Mouse (Mus musculus) embryo, embryonic 11.5 days (tissue): ENCODE results near the gene Plekhg5.
"Not testable (repeated sequence)": the region's sequence is repeated elsewhere in the genome, so short reads cannot be mapped to it uniquely, and the experiment has no call there.

Experiments
- DNase-seq: peaks from one replicate; pipeline ENCODE4 v3.0.0-alpha.2; 2012; ENCODE audit warnings: low read depth, low spot score

The Plekhg5 gene

GRCm38 (mm10) chr4:152072121-152072601, at the start of gene Plekhg5:
Plekhg5 (plus strand) TSS chr4:152072498.
- DNase-seq: no peak

- DNase-seq: no peak
Measured at GRCm38 (mm10) chr4:152022506-152022905, 49.8 kb upstream of the Plekhg5 start.

GRCm38 (mm10) chr4:152024525-152024924, 47.8 kb upstream of the Plekhg5 start:
- DNase-seq: no peak

GRCm38 (mm10) chr4:152026751-152027508, 45.4 kb upstream of the Plekhg5 start:
- no peak for DNase-seq

- peak; percentile 93 for DNase-seq
Measured at GRCm38 (mm10) chr4:152027524-152027923, 44.8 kb upstream of the Plekhg5 start, which contains the start of gene Zbtb48. Zbtb48 (minus strand) TSS chr4:152027671.

- no peak for DNase-seq
Measured at GRCm38 (mm10) chr4:152028456-152028855, 43.8 kb upstream of the Plekhg5 start.

GRCm38 (mm10) chr4:152029087-152029486, 43.2 kb upstream of the Plekhg5 start:
- DNase-seq: no peak

GRCm38 (mm10) chr4:152029997-152030396, 42.3 kb upstream of the Plekhg5 start:
- no peak for DNase-seq

- DNase-seq: no peak
Measured at GRCm38 (mm10) chr4:152032922-152033321, 39.4 kb upstream of the Plekhg5 start.

- DNase-seq: not testable (repeated sequence)
Measured at GRCm38 (mm10) chr4:152036464-152036863, 35.8 kb upstream of the Plekhg5 start.

GRCm38 (mm10) chr4:152038225-152038984, 33.9 kb upstream of the Plekhg5 start, which contains the start of gene Tas1r1:
Tas1r1 (minus strand) TSS chr4:152038568.
- no peak for DNase-seq

- DNase-seq: peak; percentile 87
Measured at GRCm38 (mm10) chr4:152038985-152039830, 33.1 kb upstream of the Plekhg5 start, which contains the start of gene Nol9. Nol9 (plus strand) TSS chr4:152039321.

- DNase-seq: no peak
Measured at GRCm38 (mm10) chr4:152039831-152040310, 32.4 kb upstream of the Plekhg5 start.

GRCm38 (mm10) chr4:152041924-152042641, 30.2 kb upstream of the Plekhg5 start:
- no peak for DNase-seq

- DNase-seq: no peak
Measured at GRCm38 (mm10) chr4:152043171-152043570, 29.1 kb upstream of the Plekhg5 start.

- no peak for DNase-seq
Measured at GRCm38 (mm10) chr4:152044609-152045008, 27.7 kb upstream of the Plekhg5 start.

GRCm38 (mm10) chr4:152062390-152063110, 9.7 kb upstream of the Plekhg5 start:
- no peak for DNase-seq

- no peak for DNase-seq
Measured at GRCm38 (mm10) chr4:152067280-152067679, 5.0 kb upstream of the Plekhg5 start.

- DNase-seq: no peak
Measured at GRCm38 (mm10) chr4:152068166-152068724, 4.1 kb upstream of the Plekhg5 start.

GRCm38 (mm10) chr4:152069245-152069644, 3.1 kb upstream of the Plekhg5 start:
- no peak for DNase-seq
